Mouse (Mus musculus): Measurements from ENCODE around the gene Zmym4. TPM values are rescaled to one million over a fixed set of nuclear protein-coding genes. Genes with fewer than 3 reads are reported as not detected.
"Not testable (repeated sequence)": the region's sequence is repeated elsewhere in the genome, so short reads cannot be mapped to it uniquely, and the experiment has no call there.

Gene Zmym4
- polyA plus RNA-seq, 1 experiment from 2014 or later: 31.5 TPM

DNA sequence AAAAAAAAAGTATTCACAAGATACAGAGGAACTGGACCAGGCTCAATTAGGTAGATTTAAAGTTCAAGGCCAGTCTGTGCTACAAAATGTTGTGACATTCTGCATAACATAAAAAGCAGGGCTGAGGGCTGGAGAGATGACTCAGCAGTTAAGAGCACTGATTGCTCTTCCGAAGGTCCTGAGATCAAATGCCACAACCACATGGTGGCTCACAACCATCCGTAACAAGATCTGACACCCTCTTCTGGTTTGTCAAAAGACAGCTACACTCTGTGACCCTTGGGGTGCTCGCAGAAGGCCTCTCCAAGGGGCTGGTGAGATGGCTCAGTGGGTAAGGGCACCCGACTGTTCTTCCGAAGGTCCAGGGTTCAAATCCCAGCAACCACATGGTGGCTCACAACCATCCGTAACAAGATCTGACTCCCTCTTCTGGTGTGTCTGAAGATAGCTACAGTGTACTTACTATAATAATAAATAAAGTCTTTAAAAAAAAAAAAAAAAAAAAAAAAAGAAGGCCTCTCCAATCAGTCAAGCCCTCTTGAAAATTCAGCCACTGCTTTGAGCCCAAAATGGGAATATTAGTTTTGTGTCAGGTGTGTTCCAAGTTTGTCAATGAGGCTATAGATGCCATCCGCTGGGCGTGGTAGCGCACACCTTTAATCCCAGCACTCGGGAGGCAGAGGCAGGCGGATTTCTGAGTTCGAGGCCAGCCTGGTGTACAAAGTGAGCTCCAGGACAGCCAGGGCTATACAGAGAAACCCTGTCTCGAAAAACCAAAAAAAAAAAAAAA lies 16.0 kb upstream of the Zmym4 start:
- 84% methylated on average over 13 of the region's 13 CpGs for WGBS
- not testable (repeated sequence) for H3K27me3 ChIP-seq (replicated peaks); H3K9me3 ChIP-seq; H3K4me3 ChIP-seq; H3K9ac ChIP-seq; ATAC-seq (replicated peaks); H3K4me2 ChIP-seq; H3K36me3 ChIP-seq (replicated peaks); H3K4me1 ChIP-seq; H3K27ac ChIP-seq

DNA sequence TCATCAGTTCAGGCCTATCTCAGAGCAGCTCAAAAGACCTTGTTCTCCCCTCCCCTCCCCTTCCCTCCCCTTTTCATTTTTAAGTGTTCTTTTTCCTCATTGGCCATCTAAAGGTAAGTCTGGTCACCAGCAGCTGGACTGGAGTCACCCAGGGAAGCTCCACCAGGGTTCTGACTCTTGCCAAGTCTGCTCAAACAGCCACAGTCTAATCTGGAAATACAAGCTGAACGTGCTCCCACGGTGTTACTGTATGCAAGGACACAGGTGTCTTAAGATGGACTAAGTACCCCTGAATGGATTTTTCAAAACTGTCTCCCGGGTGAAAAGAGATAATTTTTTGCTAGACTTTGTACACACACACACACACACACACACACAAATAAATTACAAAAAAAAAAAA lies 15.4 kb upstream of the Zmym4 start:
- WGBS: 79% methylated on average over 3 of the region's 3 CpGs
- Histone ChIP-seq H3K4me1 (no peaks in the 10 kb centered on the region), H3K36me3 (replicated peaks) (no peaks in the 10 kb centered on the region), H3K27me3 (replicated peaks) (no peaks in the 10 kb centered on the region), H3K9ac (no peak overlapping the region), H3K4me2 (no peak overlapping the region), H3K27ac (no peak overlapping the region), H3K4me3 (no peak overlapping the region), H3K9me3 (no peaks in the 10 kb centered on the region)
- no peak for ATAC-seq (replicated peaks)

DNA sequence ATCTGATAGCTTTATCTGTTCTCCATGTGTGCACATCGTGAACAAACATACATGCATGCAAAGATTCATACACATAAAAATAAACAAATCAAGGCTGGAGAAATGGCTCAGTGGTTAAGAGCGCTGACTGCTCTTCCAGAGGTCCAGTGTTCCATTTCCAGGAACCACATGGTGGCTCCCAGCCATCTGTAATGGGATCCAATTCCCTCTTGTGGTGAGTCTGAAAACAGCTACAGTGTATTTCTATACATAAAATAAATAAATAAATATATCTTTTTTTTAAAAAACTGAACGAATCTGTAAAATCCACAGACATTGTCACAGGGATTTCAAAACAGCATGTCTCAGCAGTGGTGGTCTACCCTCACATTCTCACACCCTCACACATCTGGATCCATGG lies 10.8 kb upstream of the Zmym4 start:
- Histone ChIP-seq H3K9me3 (no peaks in the 10 kb centered on the region), H3K4me3 (no peak overlapping the region), H3K4me2 (no peak overlapping the region), H3K9ac (no peak overlapping the region), H3K27me3 (replicated peaks) (no peaks in the 10 kb centered on the region), H3K27ac (no peak overlapping the region), H3K36me3 (replicated peaks) (no peaks in the 10 kb centered on the region), H3K4me1 (no peaks in the 10 kb centered on the region)
- 82% methylated on average over 3 of the region's 3 CpGs for WGBS
- no peak for ATAC-seq (replicated peaks)

DNA sequence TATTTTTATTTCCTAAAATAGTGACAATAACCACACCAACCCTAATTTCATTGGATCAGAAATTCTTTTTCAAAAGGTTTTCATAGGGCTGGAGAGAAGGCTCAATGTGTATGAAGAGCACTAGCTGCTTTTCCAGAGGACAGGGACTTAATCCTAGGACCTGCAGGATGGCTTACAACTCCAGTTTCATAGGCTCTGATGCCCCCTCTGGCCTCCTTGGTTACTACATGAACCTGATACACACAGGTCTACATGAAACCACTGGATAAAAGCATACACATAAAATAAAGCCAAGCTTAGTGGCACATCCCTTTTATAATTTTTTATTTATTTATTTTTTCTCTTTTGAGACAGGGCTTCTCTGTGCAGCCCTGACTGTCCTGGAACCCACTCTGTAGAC lies 9.5 kb upstream of the Zmym4 start:
- H3K27me3 ChIP-seq (replicated peaks): no peaks in the 10 kb centered on the region
- no peak for ATAC-seq (replicated peaks)
- no peaks in the 10 kb centered on the region for H3K36me3 ChIP-seq (replicated peaks)
- H3K9ac ChIP-seq: no peak overlapping the region
- H3K4me2 ChIP-seq: no peak overlapping the region
- no peaks in the 10 kb centered on the region for H3K9me3 ChIP-seq
- H3K4me3 ChIP-seq: no peak overlapping the region
- no peaks in the 10 kb centered on the region for H3K4me1 ChIP-seq
- H3K27ac ChIP-seq: no peak overlapping the region

DNA sequence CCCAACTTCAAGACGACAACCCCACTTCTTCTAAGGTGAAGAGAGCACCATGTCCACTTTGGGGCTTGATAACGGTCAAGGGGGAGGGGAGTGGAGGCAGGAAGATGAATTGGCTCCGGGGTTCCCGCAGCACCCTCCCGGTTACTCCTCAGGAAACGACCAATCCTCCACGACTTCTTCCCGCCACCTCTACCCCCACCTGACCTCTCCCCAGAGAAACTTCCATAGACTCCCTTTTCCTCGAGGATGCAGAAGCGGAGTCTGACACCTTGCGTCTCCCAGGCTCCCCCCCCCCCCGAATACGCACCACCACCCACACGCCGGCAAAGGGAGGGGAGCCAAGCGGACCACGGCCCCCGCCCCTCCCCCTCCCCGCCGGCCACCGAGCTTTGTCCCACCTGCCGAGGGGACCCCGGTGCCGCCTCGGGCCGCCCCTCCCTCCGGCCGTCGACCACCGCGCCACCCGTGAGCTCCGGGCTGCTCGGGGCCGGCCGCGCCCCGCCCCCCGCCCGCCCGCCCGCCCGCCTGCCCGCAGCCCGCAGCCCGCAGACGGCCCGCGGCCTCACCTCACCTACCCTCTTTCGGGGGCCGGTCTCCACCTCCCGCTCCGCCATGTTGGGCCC lies 583 bp downstream of the Zmym4 start:
- peak overlapping the region; percentile 73 for H3K9ac ChIP-seq
- H3K4me1 ChIP-seq: peaks cover 11% of the 10 kb centered on the region
- H3K27me3 ChIP-seq (replicated peaks): no peaks in the 10 kb centered on the region
- peak; percentile 38 for ATAC-seq (replicated peaks)
- 1% methylated on average over 17 of the region's 53 CpGs for whole genome bisulfite sequencing
- H3K27ac ChIP-seq: peak overlapping the region; percentile 95
- H3K36me3 ChIP-seq (replicated peaks): no peaks in the 10 kb centered on the region
- H3K4me2 ChIP-seq: peak overlapping the region; percentile 60
- H3K4me3 ChIP-seq: peak overlapping the region; percentile 58
- no peaks in the 10 kb centered on the region for H3K9me3 ChIP-seq

DNA sequence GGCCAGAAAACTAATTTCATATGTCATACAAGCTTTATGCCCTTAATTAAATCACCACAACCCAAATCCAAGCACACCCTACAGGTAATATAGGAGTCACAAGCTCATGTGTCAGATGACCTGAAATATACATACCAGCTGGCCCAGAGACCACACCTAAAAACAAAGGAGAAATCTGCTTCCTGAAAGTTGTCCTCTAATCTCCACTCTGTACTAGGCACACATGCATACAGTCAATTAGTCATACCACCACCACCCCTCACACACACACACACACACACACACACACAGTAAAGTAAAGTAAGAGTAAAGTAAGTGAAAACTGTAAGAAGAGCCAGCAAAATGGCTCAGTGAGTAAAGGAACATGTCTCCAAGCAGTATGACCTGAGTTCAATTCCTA lies 9.3 kb downstream of the Zmym4 start:
- no peaks in the 10 kb centered on the region for H3K27me3 ChIP-seq (replicated peaks)
- no peak overlapping the region for H3K4me3 ChIP-seq
- no peak overlapping the region for H3K9ac ChIP-seq
- H3K4me1 ChIP-seq: peaks cover 13% of the 10 kb centered on the region
- no peak overlapping the region for H3K4me2 ChIP-seq
- H3K27ac ChIP-seq: no peak overlapping the region
- H3K36me3 ChIP-seq (replicated peaks): no peaks in the 10 kb centered on the region
- no peaks in the 10 kb centered on the region for H3K9me3 ChIP-seq
- no peak for ATAC-seq (replicated peaks)

DNA sequence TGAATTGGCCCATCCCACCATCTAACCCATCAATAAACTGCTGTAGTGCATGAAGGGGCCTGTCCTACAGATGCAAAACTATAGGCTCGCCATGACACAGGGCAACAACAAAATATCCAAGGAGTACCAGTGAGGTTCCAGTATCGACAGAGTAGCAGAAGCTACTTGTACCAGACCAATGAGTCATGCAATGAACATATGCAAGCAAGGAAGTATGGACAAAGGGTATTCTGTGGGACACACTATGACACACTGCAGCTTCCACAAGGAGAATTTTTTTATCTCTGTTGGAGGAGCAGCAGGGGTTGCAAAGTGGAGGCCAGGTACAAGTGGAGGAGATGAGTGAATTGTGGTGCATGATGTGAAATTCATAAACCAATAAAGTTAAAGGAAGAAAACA lies 9.7 kb downstream of the Zmym4 start:
- Histone ChIP-seq H3K27ac (no peak overlapping the region), H3K4me2 (no peak overlapping the region), H3K27me3 (replicated peaks) (no peaks in the 10 kb centered on the region), H3K4me3 (no peak overlapping the region), H3K9me3 (no peaks in the 10 kb centered on the region), H3K36me3 (replicated peaks) (no peaks in the 10 kb centered on the region), H3K4me1 (peaks cover 13% of the 10 kb centered on the region), H3K9ac (no peak overlapping the region)
- 95% methylated on average over 2 of the region's 2 CpGs for WGBS
- no peak for ATAC-seq (replicated peaks)

DNA sequence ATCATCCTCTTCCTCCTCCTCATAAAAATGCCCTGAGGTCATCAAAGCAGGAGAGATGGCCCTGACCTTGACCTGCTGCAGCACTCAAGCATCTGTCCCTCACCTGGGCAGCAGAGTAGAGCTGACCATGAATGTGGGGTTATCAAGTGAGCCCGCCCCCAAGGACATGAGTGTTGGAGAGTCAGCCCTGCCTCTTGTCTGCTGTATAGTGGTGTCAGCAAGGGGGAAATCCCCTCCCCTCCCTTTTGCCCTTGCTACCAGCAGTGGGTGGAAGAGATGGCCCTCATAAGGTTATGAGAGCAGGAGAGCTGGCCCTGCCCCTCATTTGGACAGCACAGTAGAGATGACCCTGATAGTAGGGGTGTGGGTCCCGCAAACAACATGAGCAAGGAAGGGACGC lies 10.5 kb downstream of the Zmym4 start:
- H3K4me3 ChIP-seq: no peak overlapping the region
- no peak overlapping the region for H3K4me2 ChIP-seq
- H3K9ac ChIP-seq: no peak overlapping the region
- no peak overlapping the region for H3K27ac ChIP-seq
- no peaks in the 10 kb centered on the region for H3K36me3 ChIP-seq (replicated peaks)
- H3K9me3 ChIP-seq: no peaks in the 10 kb centered on the region
- no peaks in the 10 kb centered on the region for H3K27me3 ChIP-seq (replicated peaks)
- 98% methylated on average over 3 of the region's 3 CpGs for WGBS
- peaks cover 13% of the 10 kb centered on the region for H3K4me1 ChIP-seq
- 0 out of 2 replicates have a peak, but pooled peaks have one; percentile 27 for ATAC-seq (replicated peaks)

DNA sequence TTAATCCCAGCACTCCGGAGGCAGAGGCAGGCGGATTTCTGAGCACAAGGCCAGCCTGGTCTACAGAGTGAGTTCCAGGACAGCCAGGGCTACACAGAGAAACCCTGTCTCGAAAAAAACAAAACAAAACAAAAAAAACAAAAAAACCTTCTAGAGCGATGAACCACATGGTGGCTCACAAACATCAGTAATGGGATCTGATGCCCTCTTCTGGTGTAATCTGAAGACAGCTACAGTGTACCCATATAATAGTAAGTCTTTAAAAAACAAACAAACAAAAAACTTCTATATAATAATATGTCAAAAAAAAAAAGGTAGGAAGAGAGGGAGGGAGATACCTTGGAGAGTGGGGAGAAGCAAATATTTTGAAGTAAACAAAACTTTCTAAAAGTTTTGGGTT lies 17.1 kb downstream of the Zmym4 start:
- not testable (repeated sequence) for H3K4me3 ChIP-seq; H3K27ac ChIP-seq; H3K4me1 ChIP-seq; H3K4me2 ChIP-seq; H3K36me3 ChIP-seq (replicated peaks); H3K27me3 ChIP-seq (replicated peaks); H3K9me3 ChIP-seq; ATAC-seq (replicated peaks); H3K9ac ChIP-seq
- 88% methylated on average over 4 of the region's 4 CpGs for WGBS

DNA sequence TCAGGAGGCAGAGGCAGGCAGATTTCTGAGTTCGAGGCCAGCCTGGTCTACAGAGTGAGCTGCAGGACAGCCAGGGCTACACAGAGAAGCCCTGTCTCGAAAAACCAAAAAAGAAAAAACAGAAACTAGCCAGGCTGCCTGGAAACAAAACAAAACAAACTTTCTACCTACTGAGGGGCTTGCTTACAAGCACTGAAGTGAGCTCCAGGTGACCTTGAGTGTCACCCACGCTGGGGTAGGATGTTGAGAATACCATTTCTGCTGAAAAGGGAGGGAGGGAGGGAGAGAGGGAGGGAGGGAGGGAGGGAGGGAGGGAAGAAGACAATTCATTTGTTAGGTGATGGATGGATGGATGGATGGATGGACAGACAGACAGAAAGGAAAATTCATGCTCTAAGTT lies 24.5 kb downstream of the Zmym4 start:
- Histone ChIP-seq H3K9ac (no peak overlapping the region), H3K36me3 (replicated peaks) (peaks cover 3% of the 10 kb centered on the region; the same call in 1 of the 2 replicates)
- WGBS: 90% methylated on average over 3 of the region's 3 CpGs

DNA sequence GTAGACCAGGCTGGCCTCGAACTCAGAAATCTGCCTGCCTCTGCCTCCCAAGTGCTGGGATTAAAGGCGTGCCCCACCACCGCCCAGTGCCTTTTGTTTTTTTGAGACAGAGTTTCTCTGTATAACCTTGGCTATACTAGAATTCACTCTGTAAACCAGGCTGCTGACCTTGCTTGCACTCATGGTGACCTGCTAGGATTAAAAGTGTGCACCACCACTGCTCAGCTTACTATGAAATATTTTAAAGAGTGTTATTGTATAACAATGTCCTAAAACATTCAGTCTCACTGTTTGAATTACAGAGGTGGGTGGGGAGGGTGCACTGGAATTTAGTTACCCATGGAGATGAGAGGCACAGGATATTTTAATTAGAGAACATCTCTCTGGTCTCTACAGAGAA lies 25.1 kb downstream of the Zmym4 start:
- no peaks in the 10 kb centered on the region for H3K27me3 ChIP-seq (replicated peaks)
- peaks cover 3% of the 10 kb centered on the region; the same call in 1 of the 2 replicates for H3K36me3 ChIP-seq (replicated peaks)
- H3K27ac ChIP-seq: no peak overlapping the region
- no peak for ATAC-seq (replicated peaks)
- no peak overlapping the region for H3K9ac ChIP-seq
- H3K4me1 ChIP-seq: no peaks in the 10 kb centered on the region
- H3K4me3 ChIP-seq: no peak overlapping the region
- H3K4me2 ChIP-seq: no peak overlapping the region
- WGBS: 93% methylated on average over 3 of the region's 3 CpGs
- H3K9me3 ChIP-seq: no peaks in the 10 kb centered on the region

More for the DNA sequence above, 24.5 kb downstream of the Zmym4 start:
- Histone ChIP-seq H3K4me2 (no peak overlapping the region), H3K27me3 (replicated peaks) (no peaks in the 10 kb centered on the region), H3K4me3 (no peak overlapping the region), H3K27ac (no peak overlapping the region), H3K9me3 (no peaks in the 10 kb centered on the region), H3K4me1 (no peaks in the 10 kb centered on the region)
- no peak for ATAC-seq (replicated peaks)

DNA sequence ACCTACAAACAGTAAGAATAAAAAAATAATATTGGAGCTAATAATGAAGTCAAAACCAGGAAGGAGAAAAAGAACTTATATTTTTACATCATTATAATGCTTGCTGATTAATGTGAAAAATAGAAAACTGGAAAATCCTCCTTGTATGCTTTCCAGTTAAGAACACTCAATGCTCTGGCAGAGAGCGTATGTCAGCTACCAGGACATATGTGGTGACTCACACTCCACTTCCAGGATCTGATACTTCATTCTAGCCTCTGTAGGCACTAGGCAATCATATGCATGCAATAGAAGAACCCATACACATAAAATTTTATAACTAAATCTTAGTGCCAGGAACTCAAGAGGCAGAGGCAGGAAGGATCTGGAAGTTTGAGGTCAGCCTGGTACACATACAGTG lies 40.2 kb downstream of the Zmym4 start:
- H3K4me3 ChIP-seq: no peak overlapping the region
- H3K36me3 ChIP-seq (replicated peaks): peaks cover 3% of the 10 kb centered on the region; the same call in 1 of the 2 replicates
- H3K27me3 ChIP-seq (replicated peaks): no peaks in the 10 kb centered on the region
- no peak for ATAC-seq (replicated peaks)
- no peaks in the 10 kb centered on the region for H3K4me1 ChIP-seq
- no peak overlapping the region for H3K4me2 ChIP-seq
- no peaks in the 10 kb centered on the region for H3K9me3 ChIP-seq
- no peak overlapping the region for H3K27ac ChIP-seq
- 100% methylated on average over 1 of the region's 1 CpGs for WGBS
- no peak overlapping the region for H3K9ac ChIP-seq

DNA sequence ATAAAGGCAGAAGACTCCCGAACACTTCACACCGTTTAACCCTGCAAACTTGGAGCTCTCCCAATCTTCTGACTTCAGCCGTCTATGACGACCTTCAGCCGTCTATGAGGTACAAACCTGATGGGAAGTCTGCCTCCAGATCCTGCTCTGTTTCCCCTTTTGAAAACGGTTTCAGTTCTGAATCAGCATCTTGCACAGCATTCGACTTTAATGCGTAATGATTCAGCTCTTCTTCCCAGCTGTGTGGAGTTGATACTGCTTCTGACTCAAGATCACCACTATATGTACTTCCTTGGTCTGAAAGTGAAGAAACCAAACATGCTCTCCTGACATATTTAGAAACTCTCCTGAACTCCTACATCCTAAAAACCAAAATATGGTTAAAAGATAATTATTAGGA lies 78.1 kb downstream of the Zmym4 start:
- no peaks in the 10 kb centered on the region for H3K27me3 ChIP-seq (replicated peaks)
- H3K9me3 ChIP-seq: no peaks in the 10 kb centered on the region
- H3K4me2 ChIP-seq: no peak overlapping the region
- ATAC-seq (replicated peaks): no peak
- H3K27ac ChIP-seq: no peak overlapping the region
- peaks cover 36% of the 10 kb centered on the region for H3K36me3 ChIP-seq (replicated peaks)
- no peak overlapping the region for H3K4me3 ChIP-seq
- 95% methylated on average over 8 of the region's 8 CpGs for WGBS
- no peaks in the 10 kb centered on the region for H3K4me1 ChIP-seq
- no peak overlapping the region for H3K9ac ChIP-seq
